ENCODE assay signal across 8 mouse cellular contexts in the genomic region with DNA sequence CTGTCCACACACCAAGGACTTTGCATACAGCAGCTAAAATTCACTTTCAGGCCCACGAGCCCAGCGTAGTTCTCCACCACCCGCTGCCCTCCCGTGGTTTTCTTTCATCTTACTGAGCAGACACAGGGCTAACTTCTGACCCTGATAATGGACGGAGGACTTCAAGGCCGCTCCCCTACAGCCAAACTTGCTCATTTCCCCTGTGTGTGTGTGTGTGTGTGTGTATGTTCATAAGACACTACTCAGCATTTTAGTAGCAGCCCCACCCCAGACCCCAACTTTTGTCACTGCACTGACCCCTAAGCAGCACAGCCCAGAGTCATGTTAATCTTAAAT. TPM values are rescaled to one million over a fixed set of nuclear protein-coding genes. Genes with fewer than 3 reads are reported as not detected.
DNase-seq lines count a peak whose midpoint lies in the region; ATAC-seq and TF ChIP-seq lines count a peak whose summit lies in the region.

Gene Tmem150c (minus strand): TSS at position 171 of the 336 bp plus-strand sequence.

- ATAC-seq in neural tube, embryonic 12.5 days (ENCODE audit: low FRiP score, low read depth) = peak; percentile 49

- 10% methylated on average over 6 of the region's 6 CpGs for WGBS in neural tube, embryonic 12.5 days

- peak within 1 kb of the TSS; percentile 90 for H3K4me2 ChIP-seq in neural tube, embryonic 12.5 days (replicated peaks)

- peak within 1 kb of the TSS; percentile 83 for H3K9ac ChIP-seq in neural tube, embryonic 12.5 days

- no peak for DNase-seq in gastrocnemius, adult 2 months
- DNase-seq in gastrocnemius, adult 8-10 months (ENCODE audit: low spot score in 2 of 2) = no peak
- DNase-seq in testis, postnatal 10 days (ENCODE audit: low spot score) = no peak
- no peak for DNase-seq in left cerebral cortex, postnatal 10 days (ENCODE audit: extremely low spot score in 1 of 2, low spot score in 2 of 2)
- DNase-seq in right cerebral cortex, adult 2 months (ENCODE audit: low spot score in 2 of 2) = no peak
- DNase-seq in thymus, postnatal 0 days (ENCODE audit: low spot score) = no peak

- peaks cover 5% of the 10 kb centered on the region for H3K4me1 ChIP-seq in testis, adult 2 months (ENCODE audit: control insufficient read depth, insufficient read depth, low read length)
- H3K4me1 ChIP-seq in neural tube, embryonic 12.5 days = 0 out of 2 replicates have a peak, but pooled peaks cover 6% of the 10 kb centered on the region

- intact Hi-C loops in gastrocnemius, adult 2 months (cut with DNase I) = loop anchor here (5.0 kb wide), 1 partner anchor 82 kb away; no protein-coding TSS in a partner anchor
- intact Hi-C loops in left cerebral cortex, postnatal 10 days (cut with DNase I) = loop anchor here (5.0 kb wide), 1 partner anchor 77 kb away; no protein-coding TSS in a partner anchor

- peak within 1 kb of the TSS; percentile 74 for H3K27ac ChIP-seq in gastrocnemius, adult 2 months
- H3K27ac ChIP-seq in testis, adult 2 months (ENCODE audit: control insufficient read depth, insufficient read depth, low read depth, low read length) = no peak within 1 kb of the TSS
- no peak within 1 kb of the TSS for H3K27ac ChIP-seq in neural tube, embryonic 12.5 days

- no peak for TF ChIP-seq POLR2A in testis, adult 2 months (IDR thresholded peaks at IDR 0.05; ENCODE audit: control insufficient read depth, low read depth, low read length)

- no peak for TF ChIP-seq CTCF in gastrocnemius, adult 2 months (IDR thresholded peaks at IDR 0.05)
- TF ChIP-seq CTCF in testis, adult 2 months (IDR thresholded peaks at IDR 0.05; ENCODE audit: control insufficient read depth, insufficient read depth, insufficient replicate concordance, low read depth, low read length) = no peak

- no peaks in the 10 kb centered on the region for H3K36me3 ChIP-seq in testis, adult 2 months (ENCODE audit: control insufficient read depth, insufficient read depth, low read length)
- H3K36me3 ChIP-seq in neural tube, embryonic 12.5 days = no peaks in the 10 kb centered on the region

- no peaks in the 10 kb centered on the region for H3K27me3 ChIP-seq in testis, adult 2 months (ENCODE audit: control insufficient read depth, insufficient read depth, low read length)
- peaks cover 20% of the 10 kb centered on the region for H3K27me3 ChIP-seq in neural tube, embryonic 12.5 days (replicated peaks)

- no peaks in the 10 kb centered on the region for H3K9me3 ChIP-seq in neural tube, embryonic 12.5 days

- H3K4me3 ChIP-seq in gastrocnemius, adult 2 months = peak within 1 kb of the TSS; percentile 86
- peak within 1 kb of the TSS; percentile 76 for H3K4me3 ChIP-seq in testis, adult 2 months (ENCODE audit: control insufficient read depth, low read depth, low read length)
- H3K4me3 ChIP-seq in neural tube, embryonic 12.5 days = peak within 1 kb of the TSS; percentile 81

RNA-seq across cellular contexts. Expression of gene Tmem150c, which starts in this region (rescaled TPM):
- 1 to 10 TPM in 1 of 2 experiments, under 1 TPM in 1; 0.82 to 2.9 TPM for total RNA-seq in gastrocnemius, adult 2 months (2021)
- total RNA-seq in gastrocnemius, adult 8-10 months (2022) = 1 to 10 TPM in 2 of 4 experiments, under 1 TPM in 2; 0.64 to 2.9 (median 1.1) TPM
- 4.6 and 5.8 TPM in 2 replicates for polyA plus RNA-seq in testis, adult 2 months (2012; rRNA removed)
- 10 to 100 TPM; 67.9 to 80.0 TPM for total RNA-seq in left cerebral cortex, postnatal 10 days (2021)
- 8.3 and 9.5 TPM in 2 replicates for polyA plus RNA-seq in neural tube, embryonic 12.5 days (2016; fragmentation: Nextera tagmentation; extraction: Ambion mirVana)
- 8.7 and 9.8 TPM in 2 replicates for polyA plus RNA-seq in thymus, postnatal 0 days (2015; fragmentation: Nextera tagmentation; extraction: Ambion mirVana)

Comparison
In these comparisons a context has a peak if more than half of its experiments do, and no peak if none do; other contexts are left out.
1. RNA of gene Tmem150c (total RNA-seq): 67.9 to 80.0 TPM in left cerebral cortex, postnatal 10 days; 0.82 to 2.9 TPM in gastrocnemius, adult 2 months and 0.64 to 2.9 TPM in gastrocnemius, adult 8-10 months; every median in the first group is over 10 times any median in the second.
2. Peak in every context shown above with its lines, with median percentiles within 50 percentile points of each other: H3K4me3 ChIP-seq.